Mouse (Mus musculus): ENCODE results near the gene Pkn3. TPM values are rescaled to one million over a fixed set of nuclear protein-coding genes. Genes with fewer than 3 reads are reported as not detected.

Pkn3 gene
- polyA plus RNA-seq, 1 experiment: 4.3 TPM

Other genes starting within 250 kb of the Pkn3 start
- gene Cercam, start 208.5 kb upstream of the Pkn3 start, polyA plus RNA-seq (2012; fragmentation: generic; extraction: Trizol): 10.8 TPM
- gene Odf2, start 188.5 kb upstream of the Pkn3 start, polyA plus RNA-seq (2012; fragmentation: generic; extraction: Trizol): 37.8 TPM
- 25.1 TPM for gene Gle1, start 142.3 kb upstream of the Pkn3 start, polyA plus RNA-seq (2012; fragmentation: generic; extraction: Trizol)
- gene Sptan1, start 112.1 kb upstream of the Pkn3 start, polyA plus RNA-seq (2012; fragmentation: generic; extraction: Trizol): 167 TPM
- gene Wdr34, start 28.8 kb upstream of the Pkn3 start, polyA plus RNA-seq (2012; fragmentation: generic; extraction: Trizol): 21.6 TPM
- gene Set, start 20.3 kb upstream of the Pkn3 start, polyA plus RNA-seq (2012; fragmentation: generic; extraction: Trizol): 118 TPM
- gene Zdhhc12, start 16.0 kb downstream of the Pkn3 start, polyA plus RNA-seq (2012; fragmentation: generic; extraction: Trizol): 20.8 TPM
- gene Zer1, start 46.9 kb downstream of the Pkn3 start, polyA plus RNA-seq (2012; fragmentation: generic; extraction: Trizol): 13.1 TPM
- gene Tbc1d13, start 56.1 kb downstream of the Pkn3 start, polyA plus RNA-seq (2012; fragmentation: generic; extraction: Trizol): 25.8 TPM
- gene Endog, start 93.8 kb downstream of the Pkn3 start, polyA plus RNA-seq (2012; fragmentation: generic; extraction: Trizol): 17.6 TPM
- 28.7 TPM for gene Spout1, start 100.8 kb downstream of the Pkn3 start, polyA plus RNA-seq (2012; fragmentation: generic; extraction: Trizol)
- gene Kyat1, start 128.2 kb downstream of the Pkn3 start, polyA plus RNA-seq (2012; fragmentation: generic; extraction: Trizol): 11.3 TPM
- 22.6 TPM for gene Lrrc8a, start 160.0 kb downstream of the Pkn3 start, polyA plus RNA-seq (2012; fragmentation: generic; extraction: Trizol)
- 0.55 TPM for gene Gm28035, start 162.9 kb downstream of the Pkn3 start, polyA plus RNA-seq (2012; fragmentation: generic; extraction: Trizol)
- gene Phyhd1, start 188.5 kb downstream of the Pkn3 start, polyA plus RNA-seq (2012; fragmentation: generic; extraction: Trizol): 14.7 TPM
- gene Gm28038, start 203.4 kb downstream of the Pkn3 start, polyA plus RNA-seq (2012; fragmentation: generic; extraction: Trizol): not detected
- gene Dolk, start 208.7 kb downstream of the Pkn3 start, polyA plus RNA-seq (2012; fragmentation: generic; extraction: Trizol): 28.3 TPM
- 54.0 TPM for gene Nup188, start 208.7 kb downstream of the Pkn3 start, polyA plus RNA-seq (2012; fragmentation: generic; extraction: Trizol)